Mouse (Mus musculus) A20 (cell line): ENCODE results near the gene Ripply1.

Experiments
- DNase-seq: peaks from one replicate; pipeline ENCODE4 v3.0.0-alpha.2; 2011; ENCODE audit warnings: low read depth, low spot score

The Ripply1 gene

DNA sequence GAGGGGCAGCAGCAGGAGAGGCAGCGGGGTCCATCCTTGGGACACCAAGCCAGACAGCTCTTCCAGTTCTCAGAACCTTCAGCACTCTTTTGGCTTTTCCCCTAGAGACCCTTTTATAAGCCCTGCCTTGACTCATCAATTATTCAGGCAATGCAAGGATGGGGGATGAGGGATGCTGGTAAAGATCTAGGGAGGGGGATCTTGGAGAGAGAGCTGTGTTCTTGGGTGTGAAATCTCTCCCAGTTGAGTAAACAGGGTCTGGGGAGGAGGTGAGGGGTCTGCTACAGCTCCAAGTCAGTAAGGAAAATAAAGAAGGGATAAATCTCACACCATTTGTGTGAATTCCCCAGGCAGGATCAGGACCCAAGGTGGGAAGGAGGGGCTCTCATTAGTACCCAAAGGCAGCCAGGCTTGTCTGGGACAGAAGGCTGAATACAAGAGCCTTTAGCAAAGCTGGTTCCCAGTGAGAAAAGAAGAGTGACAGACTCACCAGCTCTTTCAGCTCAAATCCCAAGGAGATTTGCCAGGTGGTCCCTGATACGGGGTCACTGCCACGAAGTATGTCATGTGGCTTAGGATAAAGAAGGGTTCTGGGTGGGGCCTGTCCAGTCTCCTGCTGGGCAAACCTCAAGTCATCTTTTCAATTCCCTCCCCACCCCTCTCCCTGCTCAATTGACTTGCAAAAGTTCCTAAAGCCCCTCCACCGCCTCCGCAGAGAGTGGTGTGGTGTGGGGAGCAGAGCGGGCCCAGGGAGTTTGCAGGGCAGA is at the start of gene Ripply1:
Gene Ripply1, minus strand, starts transcription at position 76 of the 767 bp plus-strand sequence.
- DNase-seq: no peak

DNA sequence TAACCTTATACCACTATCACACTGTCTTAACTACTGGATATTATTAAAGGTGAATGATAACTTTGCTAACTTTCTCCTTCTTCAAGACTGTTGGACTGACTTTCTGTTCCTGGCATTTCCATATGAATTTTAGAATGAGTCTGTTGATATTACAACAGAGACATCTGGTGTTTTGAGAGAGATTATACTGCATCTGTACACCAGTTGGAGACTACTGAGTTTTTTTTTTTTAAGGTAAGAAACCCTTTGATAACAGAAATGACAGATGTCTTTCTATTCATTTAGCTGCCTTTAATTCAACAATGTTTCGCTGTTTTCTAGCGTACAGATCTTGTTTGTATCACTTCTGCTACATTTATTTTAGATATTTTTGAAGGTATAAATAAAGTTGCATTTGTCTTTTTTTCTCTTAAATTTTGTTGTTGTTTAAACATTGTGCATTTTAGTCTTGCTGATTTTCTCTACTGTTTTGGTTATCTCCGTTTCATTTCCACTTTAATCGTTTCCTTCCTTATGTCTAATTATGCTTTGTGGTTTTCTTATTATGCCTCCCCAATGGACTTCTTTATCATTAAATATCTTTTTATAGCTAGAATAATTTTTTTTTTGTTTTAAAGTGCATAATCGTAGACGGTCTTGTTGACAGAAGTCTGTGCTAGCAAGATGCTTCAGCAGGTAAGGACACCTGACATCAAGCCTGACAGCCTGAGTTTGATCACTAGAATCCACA is 46.4 kb upstream of the Ripply1 start:
- no peak for DNase-seq

DNA sequence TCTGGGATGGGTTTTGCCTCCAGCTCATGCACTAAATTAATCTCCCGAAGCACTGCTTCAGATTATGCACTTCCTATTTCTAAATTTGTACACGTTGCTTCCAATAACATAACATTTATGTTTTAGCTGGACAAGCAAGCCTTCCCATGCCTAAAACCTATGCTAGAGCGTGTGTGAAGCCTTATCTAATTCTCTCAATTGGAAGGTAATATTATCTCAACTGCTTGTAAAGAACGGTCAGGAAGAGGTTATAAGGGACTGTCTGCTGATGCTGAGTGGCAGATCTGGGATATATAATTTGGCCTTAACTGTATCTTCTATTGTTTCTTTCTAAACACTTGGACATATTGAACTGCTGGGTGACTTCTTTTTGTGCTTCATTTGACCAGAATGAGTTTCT is 44.8 kb upstream of the Ripply1 start:
- no peak for DNase-seq

DNA sequence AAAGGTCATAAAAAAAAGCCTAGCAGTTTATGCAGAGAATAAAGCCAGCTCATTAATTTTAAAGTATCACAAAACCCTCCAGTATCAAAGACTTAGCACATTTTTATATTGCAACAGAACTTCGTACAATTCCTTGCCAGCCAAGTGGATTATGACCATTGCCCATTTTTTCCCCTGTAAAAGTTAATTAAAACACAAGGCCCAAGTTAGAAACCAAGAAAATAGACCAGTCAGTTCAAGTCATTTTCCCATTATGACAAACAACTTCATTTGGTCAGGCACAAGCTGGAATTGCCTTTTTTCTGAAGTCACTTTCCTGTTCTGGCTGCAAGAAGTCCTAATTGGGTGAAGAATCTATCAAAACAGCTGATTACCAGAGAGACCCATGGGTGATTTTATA is 43.2 kb upstream of the Ripply1 start:
- no peak for DNase-seq

DNA sequence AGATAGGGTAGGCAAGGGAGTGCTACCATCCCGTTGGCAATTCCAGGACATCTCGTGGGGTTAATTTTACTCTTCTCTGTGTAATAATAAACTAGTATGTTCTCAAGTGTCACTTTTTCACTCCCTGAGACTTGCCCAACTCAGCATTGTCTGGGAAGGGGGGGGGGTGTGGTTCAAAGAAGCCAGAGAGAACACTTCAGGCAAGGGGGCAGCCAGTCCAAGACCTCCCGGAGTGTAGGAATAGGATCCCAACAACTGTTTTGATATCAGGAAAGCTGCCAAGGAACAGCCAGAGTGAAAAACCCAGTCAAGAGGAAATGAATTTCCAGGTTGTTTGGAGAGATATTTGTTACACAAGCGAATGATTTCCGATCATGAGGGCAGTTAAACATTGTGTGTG is 33.0 kb upstream of the Ripply1 start:
- DNase-seq: no peak

DNA sequence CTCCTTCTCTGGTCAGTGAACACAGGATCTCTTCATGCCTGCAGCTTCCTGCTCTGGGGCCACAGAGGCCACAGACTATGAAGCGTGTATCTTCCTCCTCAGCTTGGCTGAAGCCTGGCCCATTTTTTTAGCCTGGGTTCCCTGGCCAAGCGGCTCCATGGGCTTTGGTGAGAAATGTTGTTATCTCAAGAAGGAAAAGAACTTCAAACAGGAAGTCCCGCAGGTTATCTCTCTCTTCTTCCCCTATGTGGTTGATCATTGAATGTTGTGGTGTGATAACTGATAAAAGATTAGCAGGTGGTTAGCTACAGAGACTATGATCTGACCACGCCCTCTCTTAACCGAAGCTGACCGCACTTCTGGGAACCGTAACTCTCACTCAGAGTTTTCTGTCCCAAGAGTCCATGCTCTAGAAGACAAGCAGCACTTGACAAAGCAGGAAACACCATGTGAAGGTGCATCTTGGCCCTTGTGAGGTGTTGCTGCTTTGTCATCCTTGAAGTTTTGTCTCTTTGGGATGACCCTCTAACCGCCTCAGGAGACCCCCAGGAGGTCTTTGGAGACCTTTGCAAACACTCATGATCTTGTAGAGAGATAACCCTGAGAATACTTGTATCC is 32.0 kb upstream of the Ripply1 start:
- no peak for DNase-seq

DNA sequence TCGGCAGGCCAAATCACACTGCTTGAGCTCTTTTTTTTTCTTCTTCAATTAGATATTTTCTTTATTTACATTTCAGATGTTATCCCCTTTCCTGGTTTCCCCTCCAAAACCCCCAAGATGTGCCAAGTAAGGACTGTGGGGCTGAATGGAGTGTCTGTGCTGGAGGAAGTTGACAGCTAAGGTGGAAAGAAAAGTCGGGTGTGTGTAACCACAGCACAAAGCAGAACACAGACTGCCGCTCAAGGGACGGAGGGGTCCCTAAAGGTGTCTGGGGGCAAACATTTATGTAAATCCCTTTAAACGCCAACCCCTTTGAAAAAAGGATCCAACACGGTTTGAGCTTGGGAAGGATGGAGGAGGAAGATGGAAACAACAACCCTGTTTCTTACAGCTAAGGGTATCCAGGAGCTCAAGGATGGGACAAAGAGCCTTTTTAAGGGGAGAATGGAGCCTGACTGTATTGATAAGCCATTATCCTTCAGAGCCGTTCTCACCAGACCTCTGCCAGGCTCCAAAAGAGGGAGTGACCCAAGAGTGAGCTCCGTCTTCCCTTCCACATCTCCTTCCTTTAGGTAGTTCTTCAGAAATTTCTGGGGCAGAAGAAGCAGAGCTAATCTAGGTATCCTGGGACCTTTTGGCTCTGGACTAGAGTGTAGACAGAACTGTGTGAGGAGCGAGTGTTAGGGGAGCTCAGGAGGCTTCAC is 31.3 kb upstream of the Ripply1 start:
- DNase-seq: no peak

DNA sequence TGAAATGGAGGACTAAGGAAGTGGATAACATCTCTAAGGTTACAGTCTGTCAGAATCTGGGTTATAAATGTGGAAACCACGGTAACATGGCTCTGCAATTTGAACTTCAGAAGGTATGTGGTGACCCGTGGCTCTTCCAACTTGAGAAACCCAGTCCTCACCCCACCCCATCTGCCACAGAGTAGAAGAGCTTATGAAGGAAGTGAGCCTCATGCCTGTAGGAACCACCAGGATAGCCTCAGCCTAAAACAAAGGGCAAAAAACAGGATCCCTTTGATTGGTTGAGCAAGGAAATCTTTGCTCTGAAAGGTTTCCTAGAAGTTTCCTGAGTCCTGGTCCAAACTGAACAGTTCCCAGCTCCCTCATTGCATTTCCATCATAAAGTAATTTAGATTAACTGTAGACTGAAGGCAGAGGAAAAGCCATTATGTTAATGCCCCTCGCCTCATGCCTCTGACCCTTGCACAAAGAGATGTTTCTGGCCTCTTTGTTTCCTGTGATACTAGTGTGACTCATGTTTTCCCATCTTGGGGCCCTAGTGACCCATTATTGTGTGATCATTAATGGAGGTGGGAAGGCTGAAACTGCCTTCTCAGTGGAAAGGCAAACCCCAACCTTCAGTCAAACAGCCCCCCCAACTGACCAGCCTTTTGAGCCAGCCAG is 30.6 kb upstream of the Ripply1 start:
- DNase-seq: no peak

DNA sequence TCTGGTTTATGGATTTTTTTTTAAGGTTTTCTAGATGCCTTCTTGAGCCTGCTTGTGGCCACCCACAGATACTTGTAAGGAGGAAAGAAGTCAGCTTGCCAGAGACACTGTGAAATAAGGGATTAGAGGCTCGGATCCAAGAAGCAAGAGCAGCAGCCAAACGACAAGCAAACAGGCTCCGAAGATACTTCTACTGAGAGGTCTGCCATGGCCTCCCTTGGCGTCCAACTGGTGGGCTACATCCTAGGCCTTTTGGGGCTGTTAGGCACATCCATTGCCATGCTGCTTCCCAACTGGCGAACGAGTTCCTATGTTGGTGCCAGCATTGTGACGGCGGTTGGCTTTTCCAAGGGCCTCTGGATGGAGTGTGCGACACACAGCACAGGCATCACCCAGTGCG is 26.3 kb upstream of the Ripply1 start:
- no peak for DNase-seq

DNA sequence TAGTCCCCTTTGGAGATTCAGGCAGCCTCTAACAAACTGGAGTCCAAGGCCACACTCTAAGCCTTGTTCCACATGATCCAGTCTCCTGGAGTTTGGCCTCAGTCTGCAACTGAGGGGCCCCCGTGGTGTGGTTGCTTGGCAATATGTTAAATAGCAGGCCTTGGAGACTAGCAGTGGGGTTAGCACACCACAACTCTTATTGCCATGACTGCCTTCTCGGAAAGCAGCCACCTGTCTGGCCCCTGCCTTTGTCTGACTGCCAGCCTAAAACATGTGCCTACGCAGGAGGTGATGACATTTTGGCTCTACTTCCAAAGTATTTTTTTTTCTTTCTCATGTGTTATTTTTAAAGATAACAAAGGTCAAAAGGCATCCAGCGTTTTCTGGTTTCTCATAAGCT is 25.9 kb upstream of the Ripply1 start:
- no peak for DNase-seq

DNA sequence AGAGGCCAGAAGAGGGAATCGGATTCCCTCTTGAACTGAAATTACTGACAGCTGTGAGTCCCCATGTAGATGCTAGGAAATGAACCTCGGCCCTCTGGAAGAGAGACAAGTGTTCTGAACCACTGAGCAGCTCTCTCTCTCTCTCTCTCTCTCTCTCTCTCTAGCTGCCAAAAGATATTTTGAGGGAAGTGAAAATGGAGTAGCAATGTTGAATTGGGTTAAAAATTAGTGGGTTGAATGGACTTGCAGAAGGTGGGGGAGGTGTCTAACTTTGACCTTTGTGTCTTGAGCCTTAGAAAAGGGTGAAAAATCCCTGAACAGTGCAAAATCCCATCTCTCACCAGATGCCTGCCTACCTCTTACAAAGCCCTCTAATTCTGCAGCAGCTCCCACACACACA is 25.2 kb upstream of the Ripply1 start:
- DNase-seq: peak; percentile 3

DNA sequence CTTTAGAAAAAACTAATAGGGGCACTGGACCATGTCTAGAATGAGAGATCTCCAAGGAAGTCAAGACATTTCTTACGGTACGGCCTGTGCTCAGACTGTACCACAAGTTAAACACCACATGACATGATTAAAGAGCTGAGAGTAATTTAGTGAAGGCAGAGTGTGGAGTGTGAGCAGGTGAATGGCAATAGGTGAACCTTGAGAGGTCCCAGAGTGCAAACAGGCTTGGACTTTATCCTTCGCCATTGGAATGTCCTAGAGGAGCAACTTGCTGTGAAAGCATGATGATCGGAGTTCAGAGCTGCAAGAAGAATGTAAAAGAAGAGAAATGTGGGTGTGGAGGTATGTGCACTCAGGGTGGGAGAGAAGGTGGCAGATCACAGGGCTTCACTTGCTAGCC is 23.8 kb upstream of the Ripply1 start:
- DNase-seq: no peak

DNA sequence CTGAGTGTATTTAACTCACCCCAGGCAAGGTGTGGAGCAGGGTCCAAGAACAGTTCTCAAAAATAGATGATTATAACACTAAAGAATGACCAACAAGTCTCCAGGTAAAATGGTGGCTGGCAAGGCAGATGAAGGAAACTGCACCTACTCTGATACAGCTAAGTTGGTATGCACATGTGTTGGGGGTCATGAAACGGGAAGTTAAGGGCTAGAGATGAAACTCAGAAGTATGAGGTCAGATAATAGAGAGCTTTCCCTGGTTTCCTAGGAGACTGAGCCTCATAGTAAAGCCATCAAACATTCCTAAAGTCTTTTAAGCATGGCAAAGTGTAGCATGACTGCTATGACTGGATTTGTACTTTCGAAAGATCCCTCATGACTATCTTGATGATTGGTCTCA is 20.9 kb upstream of the Ripply1 start:
- DNase-seq: no peak

DNA sequence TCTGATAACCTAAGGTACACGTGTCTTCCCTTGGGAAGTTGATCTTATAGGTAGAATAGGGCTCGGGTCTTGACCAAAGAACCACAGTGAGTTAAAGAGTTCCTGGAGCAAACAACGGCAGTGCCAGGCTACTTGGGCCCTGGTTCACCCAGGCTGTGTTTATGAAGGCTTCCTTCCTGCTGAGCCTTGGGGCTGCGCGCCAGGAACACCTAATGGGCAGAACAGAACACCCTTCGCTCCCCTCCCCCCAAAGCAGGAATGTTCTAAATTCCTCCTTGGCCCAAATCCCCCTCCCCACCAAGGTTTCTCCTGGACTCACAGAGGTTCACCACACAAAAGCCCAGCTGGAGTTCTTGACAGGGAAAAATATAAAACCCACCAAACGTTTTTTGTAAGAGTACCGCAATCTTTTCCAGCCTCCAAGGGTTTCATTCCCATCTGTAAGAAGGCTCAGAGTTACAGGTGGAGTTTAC is 18.3 kb upstream of the Ripply1 start, which contains the start of gene Cldn2:
Gene Cldn2, plus strand, starts transcription at position 423 of the 473 bp plus-strand sequence.
- DNase-seq: no peak

DNA sequence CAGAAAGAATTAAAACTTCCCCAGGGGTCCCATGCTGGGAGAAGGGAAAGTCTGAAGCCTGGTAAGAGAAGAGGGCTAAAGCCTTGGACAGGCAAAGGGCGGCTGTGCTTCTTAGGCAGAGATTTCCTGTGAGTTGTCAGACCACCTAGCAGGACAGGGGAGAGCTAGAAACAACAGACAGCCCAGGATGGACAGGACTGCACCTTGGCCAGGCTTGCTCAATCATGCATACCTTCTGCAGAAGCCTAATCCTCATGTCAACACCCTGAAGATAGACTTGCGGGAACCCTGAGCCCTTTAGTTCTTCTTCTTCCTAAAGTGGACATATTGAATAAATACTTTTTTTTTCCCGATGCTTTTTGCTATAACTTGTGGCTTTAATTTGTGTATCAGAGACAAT is 17.8 kb upstream of the Ripply1 start:
- DNase-seq: no peak

DNA sequence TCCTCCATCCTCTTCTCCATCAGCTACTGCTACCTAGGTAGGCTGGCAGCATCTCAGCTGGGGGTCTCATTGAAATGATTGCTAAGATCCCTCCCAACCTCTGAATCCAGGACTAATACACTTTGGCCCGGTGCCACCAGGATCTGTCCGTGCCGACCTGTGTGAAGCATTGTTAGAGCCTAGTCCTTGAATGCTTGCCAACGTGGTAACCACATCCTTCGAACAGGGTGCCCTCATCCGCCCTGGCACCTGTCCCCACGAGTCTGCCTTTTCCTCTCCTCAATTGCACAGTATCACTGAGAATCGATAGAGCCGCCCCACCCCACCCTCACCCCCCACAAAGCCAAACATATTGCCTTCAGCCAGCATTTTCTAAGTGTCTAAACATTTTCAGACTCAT is 15.7 kb upstream of the Ripply1 start:
- no peak for DNase-seq

DNA sequence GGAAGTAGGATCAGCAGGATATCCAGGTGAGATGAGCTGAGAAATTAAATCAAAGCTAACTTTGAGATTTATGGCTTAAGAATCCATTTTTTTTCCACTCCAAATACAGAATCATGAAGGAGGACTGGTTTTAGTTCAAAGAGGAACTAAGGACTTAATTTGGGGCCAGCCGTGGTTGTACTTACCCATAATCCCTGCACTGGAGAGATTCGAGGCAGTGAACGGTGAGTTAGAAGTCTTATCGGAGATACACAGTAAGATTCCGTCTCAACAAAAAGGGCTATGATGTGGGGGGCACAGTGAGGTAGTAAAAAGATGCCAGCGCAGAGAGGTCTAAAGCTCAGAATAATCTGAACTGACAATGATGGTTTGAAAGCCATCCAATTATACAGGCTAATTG is 13.9 kb upstream of the Ripply1 start:
- no peak for DNase-seq

DNA sequence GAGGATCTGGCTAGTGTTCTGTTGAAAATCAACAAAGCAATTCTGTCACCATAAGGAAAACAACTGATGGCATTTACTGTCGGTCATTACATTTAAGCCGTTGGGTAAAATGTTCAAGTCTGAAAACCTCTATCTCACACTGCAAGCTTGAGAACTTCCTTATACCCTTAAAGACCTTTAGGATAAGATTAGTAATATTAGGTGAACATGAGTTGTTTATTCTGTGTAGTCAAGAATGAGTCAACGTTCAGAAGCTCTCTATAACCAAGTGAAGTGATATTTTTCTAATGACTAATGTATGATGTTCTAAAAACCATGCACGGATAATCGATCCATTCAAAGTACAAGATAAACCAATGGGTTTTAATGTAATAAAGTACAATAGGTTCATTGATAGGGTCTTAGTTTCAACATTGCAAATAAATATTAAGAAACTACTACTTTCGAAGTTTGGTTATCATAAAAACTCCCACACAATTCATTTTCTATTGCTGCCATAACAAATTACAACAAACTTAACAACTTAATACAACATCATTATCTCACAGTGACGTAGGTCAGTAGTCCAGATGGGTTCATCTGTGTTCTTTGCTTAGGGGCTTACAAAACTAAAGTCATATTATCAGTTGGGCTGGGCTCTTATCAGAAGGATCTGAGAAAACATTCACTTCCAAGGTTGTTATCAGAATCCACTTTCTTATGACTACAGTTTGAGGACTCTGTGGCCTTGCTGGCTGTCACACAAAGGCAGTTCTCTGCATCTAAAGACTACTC is 12.1 kb upstream of the Ripply1 start:
- no peak for DNase-seq

DNA sequence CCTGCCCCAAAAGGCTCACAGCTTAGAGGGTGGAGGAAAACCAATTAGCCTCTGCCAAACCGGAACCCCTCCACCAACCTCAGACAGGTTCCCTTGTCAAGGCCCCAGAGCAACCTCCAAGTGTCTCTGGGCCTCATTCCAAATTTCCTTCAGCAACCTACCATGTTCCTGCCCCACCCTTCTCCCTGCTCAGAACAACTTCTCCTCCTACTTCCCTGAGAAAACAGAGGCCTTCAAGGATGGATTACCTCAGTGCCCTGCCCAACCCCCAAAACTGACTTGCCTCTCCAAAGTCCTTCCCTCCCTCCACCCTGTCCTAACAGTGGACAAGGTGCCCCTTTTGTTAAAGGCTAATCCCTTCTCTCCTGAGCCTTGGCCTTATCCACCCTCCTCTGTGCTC is 3.6 kb upstream of the Ripply1 start:
- no peak for DNase-seq

DNA sequence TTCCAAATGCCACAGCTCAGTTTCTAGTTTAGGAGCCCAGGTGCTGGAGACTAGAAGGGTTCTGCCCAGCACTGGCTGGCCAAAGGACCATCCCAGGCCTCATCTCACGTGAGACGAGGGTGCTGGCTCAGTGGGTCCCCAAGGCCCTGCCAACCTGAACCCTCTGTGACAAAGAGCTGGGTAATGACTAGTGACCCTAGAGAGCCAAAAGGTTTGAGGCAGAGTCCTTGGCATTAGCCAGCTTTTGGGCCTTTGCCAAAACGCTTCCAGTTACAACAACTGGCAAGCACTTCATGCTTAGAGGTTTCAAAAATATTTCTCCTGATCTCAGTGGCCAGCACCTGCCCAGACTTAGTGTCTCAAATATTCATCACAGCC is 881 bp upstream of the Ripply1 start:
- DNase-seq: no peak

DNA sequence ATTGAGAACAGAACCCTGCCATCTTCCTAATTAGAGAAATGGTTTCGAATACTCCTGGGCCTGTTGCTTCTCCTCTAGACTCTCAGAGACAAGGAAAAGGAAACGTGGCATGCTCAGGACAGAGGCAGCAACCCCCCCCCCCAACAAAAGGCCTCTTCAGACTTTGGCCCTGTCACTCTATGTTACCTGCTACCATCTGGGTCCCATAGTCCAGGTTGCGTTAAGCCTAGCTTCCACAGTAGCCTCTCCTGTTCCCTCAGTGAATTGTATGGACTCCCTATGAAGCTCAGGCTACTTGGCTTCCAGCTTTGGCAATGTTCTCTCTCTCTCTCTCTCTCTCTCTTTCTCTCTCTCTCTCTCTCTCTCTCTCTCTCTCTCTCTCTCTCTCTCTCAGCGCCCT is 590 bp downstream of the Ripply1 start:
- no peak for DNase-seq
